Mouse (Mus musculus): Measurements from ENCODE around the gene Map4k3. TPM values are rescaled to one million over a fixed set of nuclear protein-coding genes. Genes with fewer than 3 reads are reported as not detected.
"Not testable (repeated sequence)": the region's sequence is repeated elsewhere in the genome, so short reads cannot be mapped to it uniquely, and the experiment has no call there.

Gene Map4k3
- polyA plus RNA-seq, 1 experiment from 2014 or later = 13.8 TPM

DNA sequence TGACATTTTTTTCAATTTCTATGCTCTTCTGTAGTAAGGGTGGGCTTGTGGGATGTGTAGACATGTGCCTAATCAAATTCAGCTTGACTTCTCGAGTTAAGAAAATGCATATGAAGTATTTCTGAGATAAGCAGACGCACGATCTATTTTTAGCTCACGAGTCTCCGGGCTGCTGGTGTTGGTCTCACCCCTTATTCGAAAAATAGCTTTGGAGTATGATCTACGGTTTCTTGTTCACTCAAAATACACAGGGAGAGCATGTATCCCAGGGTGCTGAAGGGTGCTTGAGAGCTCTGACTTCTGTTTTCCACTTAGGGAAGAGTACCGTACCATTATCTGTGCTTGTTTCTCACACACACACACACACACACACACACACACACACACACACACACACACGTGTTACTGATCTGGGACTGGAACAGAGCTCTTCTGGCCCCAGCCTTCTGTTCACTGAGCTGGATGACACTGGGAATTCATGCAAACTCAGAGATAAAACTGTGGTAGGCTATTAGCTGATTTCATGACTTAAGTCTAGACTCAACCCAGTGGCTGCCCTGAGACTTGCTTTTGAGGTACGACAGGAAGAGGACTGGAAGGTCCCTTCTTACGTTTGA is 34.9 kb upstream of the Map4k3 start:
- WGBS = 47% methylated on average over 11 of the region's 11 CpGs
- TF ChIP-seq CTCF (IDR thresholded peaks at IDR 0.05; ENCODE audit: low read depth) = no peak
- Histone ChIP-seq H3K4me2 (replicated peaks; ENCODE audit: low read depth) (no peak overlapping the region), H3K4me3 (ENCODE audit: low read depth, low read length) (no peak overlapping the region), H3K36me3 (ENCODE audit: control insufficient read depth, insufficient read depth) (no peaks in the 10 kb centered on the region), H3K27ac (ENCODE audit: low read depth, low read length) (no peak overlapping the region), H3K9ac (ENCODE audit: low read depth, low read length) (no peak overlapping the region), H3K9me3 (ENCODE audit: control insufficient read depth) (no peaks in the 10 kb centered on the region), H3K4me1 (replicated peaks; ENCODE audit: control insufficient read depth, insufficient read depth, low read length) (no peaks in the 10 kb centered on the region; the same call in 1 of the 2 replicates), H3K27me3 (replicated peaks; ENCODE audit: control insufficient read depth, insufficient read depth, low read length) (no peaks in the 10 kb centered on the region)
- ATAC-seq = no peak

DNA sequence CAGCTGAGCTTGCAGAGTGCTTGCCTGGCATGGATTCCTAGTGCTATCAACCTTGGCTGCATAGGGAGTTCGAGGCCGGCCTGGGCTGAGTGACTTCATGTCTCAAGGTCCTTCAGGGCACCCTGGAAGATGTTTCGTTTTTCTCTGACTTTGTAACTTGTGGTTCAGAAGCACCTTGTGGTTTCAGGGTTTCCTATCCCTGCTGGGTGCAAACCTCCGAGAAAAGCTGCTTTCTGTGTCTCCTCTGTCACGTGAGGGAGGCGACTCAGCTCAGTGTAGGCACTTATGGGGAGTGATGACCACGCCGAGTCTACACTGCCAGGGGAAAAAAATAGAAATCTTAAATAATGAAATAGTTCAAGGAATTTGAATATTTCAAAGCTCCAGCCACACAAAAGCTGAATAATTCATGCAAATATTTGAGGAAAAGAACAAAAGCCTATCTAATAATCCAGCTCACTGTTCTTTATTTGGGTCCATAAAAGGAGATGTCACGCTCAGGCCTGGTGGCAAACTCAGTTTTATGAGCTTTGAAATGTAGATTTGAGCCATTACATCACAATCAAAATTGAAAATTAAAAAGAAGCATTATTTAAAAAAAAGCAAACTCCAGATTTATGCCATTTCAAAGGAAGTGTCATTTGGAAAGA is 34.2 kb upstream of the Map4k3 start:
- H3K9ac ChIP-seq (ENCODE audit: low read depth, low read length) = no peak overlapping the region
- no peak for TF ChIP-seq CTCF (IDR thresholded peaks at IDR 0.05; ENCODE audit: low read depth)
- no peak overlapping the region for H3K4me3 ChIP-seq (ENCODE audit: low read depth, low read length)
- no peak for ATAC-seq
- no peaks in the 10 kb centered on the region for H3K27me3 ChIP-seq (replicated peaks; ENCODE audit: control insufficient read depth, insufficient read depth, low read length)
- no peaks in the 10 kb centered on the region; the same call in 1 of the 2 replicates for H3K4me1 ChIP-seq (replicated peaks; ENCODE audit: control insufficient read depth, insufficient read depth, low read length)
- H3K36me3 ChIP-seq (ENCODE audit: control insufficient read depth, insufficient read depth) = no peaks in the 10 kb centered on the region
- no peak overlapping the region for H3K27ac ChIP-seq (ENCODE audit: low read depth, low read length)
- 80% methylated on average over 9 of the region's 9 CpGs for WGBS
- H3K4me2 ChIP-seq (replicated peaks; ENCODE audit: low read depth) = no peak overlapping the region
- no peaks in the 10 kb centered on the region for H3K9me3 ChIP-seq (ENCODE audit: control insufficient read depth)

DNA sequence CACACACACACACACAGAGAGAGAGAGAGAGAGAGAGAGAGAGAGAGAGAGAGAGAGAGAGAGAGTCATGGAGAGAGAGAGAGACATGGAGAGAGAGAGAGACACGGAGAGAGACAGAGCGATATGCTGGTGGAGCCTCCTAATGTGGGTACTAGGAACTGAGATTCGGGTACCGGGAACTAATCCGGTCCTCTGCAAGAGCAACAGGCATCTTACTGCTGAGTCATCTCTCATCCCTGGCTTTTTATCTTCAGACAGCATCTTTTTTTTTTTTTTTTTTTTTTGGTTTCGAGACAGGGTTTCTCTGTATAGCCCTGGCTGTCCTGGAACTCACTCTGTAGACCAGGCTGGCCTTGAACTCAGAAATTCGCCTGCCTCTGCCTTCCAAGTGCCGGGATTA is 32.9 kb upstream of the Map4k3 start:
- not testable (repeated sequence) for H3K36me3 ChIP-seq (ENCODE audit: control insufficient read depth, insufficient read depth); H3K4me1 ChIP-seq (replicated peaks; ENCODE audit: control insufficient read depth, insufficient read depth, low read length); H3K27ac ChIP-seq (ENCODE audit: low read depth, low read length); ATAC-seq; H3K9ac ChIP-seq (ENCODE audit: low read depth, low read length); H3K4me2 ChIP-seq (replicated peaks; ENCODE audit: low read depth); H3K27me3 ChIP-seq (replicated peaks; ENCODE audit: control insufficient read depth, insufficient read depth, low read length); H3K4me3 ChIP-seq (ENCODE audit: low read depth, low read length); H3K9me3 ChIP-seq (ENCODE audit: control insufficient read depth)
- WGBS = 94% methylated on average over 7 of the region's 8 CpGs

DNA sequence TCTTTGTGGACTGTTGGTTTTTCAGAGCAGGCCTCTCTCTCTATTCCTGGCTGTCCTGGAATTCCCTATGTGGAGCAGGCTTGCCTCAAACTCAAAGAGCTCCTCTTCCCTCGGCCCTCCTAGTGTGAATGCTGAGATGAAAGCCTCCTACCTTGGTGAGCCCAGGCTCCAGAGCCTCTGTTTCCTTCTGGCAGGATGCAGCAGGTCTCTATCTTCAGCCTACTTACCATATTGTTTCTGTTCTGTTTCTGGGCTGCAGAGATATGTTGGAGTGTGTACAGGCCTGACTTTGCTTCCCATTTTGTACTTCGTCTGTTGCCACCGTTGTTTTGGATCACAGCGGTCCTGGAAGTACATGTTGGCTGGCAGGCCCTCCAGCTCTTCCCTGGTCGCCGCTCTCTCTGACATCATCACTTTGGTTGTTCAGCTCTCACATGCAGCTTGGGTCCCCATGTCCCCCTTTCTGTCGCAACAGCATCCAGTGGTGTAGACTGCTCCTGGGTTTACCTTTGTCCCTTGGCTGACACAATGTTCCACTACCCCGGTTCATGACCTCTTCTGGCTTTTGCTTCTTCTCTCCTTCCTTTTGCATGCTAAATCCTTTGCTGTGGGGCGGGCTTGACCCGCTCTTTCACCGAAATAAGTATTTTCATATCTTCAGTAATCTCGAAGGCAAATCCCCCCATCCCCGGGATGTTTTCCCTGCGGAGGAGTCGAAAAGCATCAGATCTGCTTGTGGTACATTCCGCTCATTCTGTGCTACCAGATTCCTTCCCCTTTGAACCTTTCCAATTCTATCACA is 32.3 kb upstream of the Map4k3 start:
- WGBS = 89% methylated on average over 16 of the region's 16 CpGs
- H3K36me3 ChIP-seq (ENCODE audit: control insufficient read depth, insufficient read depth) = no peaks in the 10 kb centered on the region
- no peaks in the 10 kb centered on the region; the same call in 1 of the 2 replicates for H3K4me1 ChIP-seq (replicated peaks; ENCODE audit: control insufficient read depth, insufficient read depth, low read length)
- TF ChIP-seq CTCF (IDR thresholded peaks at IDR 0.05; ENCODE audit: low read depth) = no peak
- H3K4me2 ChIP-seq (replicated peaks; ENCODE audit: low read depth) = no peak overlapping the region
- no peak for ATAC-seq
- H3K9me3 ChIP-seq (ENCODE audit: control insufficient read depth) = no peaks in the 10 kb centered on the region
- H3K27ac ChIP-seq (ENCODE audit: low read depth, low read length) = no peak overlapping the region
- H3K4me3 ChIP-seq (ENCODE audit: low read depth, low read length) = no peak overlapping the region
- no peaks in the 10 kb centered on the region for H3K27me3 ChIP-seq (replicated peaks; ENCODE audit: control insufficient read depth, insufficient read depth, low read length)
- no peak overlapping the region for H3K9ac ChIP-seq (ENCODE audit: low read depth, low read length)

DNA sequence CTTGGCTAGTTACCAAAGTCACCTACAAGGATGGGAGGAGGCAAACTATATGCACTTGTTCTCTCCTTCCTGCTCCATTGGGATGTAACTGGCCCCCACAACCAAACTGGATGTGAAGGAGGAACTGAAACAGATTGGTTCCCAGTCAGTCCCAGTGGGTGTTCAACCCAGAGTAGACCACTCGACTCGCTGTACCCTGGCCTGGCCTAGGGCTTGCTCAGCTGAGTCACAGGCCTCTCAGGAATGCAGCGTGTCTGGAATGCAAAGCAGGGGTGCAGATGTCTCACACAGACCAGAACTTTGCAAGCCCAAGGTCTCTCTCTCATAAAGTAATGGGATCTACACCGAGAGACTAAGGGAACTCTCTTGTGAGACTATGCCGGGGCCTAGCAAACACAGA is 27.8 kb upstream of the Map4k3 start:
- Histone ChIP-seq H3K9me3 (ENCODE audit: control insufficient read depth) (no peaks in the 10 kb centered on the region), H3K27me3 (replicated peaks; ENCODE audit: control insufficient read depth, insufficient read depth, low read length) (no peaks in the 10 kb centered on the region), H3K4me3 (ENCODE audit: low read depth, low read length) (no peak overlapping the region), H3K36me3 (ENCODE audit: control insufficient read depth, insufficient read depth) (no peaks in the 10 kb centered on the region), H3K4me1 (replicated peaks; ENCODE audit: control insufficient read depth, insufficient read depth, low read length) (no peaks in the 10 kb centered on the region), H3K27ac (ENCODE audit: low read depth, low read length) (no peak overlapping the region), H3K9ac (ENCODE audit: low read depth, low read length) (no peak overlapping the region), H3K4me2 (replicated peaks; ENCODE audit: low read depth) (no peak overlapping the region)
- no peak for ATAC-seq
- WGBS = 70% methylated on average over 5 of the region's 5 CpGs
- no peak for TF ChIP-seq CTCF (IDR thresholded peaks at IDR 0.05; ENCODE audit: low read depth)

DNA sequence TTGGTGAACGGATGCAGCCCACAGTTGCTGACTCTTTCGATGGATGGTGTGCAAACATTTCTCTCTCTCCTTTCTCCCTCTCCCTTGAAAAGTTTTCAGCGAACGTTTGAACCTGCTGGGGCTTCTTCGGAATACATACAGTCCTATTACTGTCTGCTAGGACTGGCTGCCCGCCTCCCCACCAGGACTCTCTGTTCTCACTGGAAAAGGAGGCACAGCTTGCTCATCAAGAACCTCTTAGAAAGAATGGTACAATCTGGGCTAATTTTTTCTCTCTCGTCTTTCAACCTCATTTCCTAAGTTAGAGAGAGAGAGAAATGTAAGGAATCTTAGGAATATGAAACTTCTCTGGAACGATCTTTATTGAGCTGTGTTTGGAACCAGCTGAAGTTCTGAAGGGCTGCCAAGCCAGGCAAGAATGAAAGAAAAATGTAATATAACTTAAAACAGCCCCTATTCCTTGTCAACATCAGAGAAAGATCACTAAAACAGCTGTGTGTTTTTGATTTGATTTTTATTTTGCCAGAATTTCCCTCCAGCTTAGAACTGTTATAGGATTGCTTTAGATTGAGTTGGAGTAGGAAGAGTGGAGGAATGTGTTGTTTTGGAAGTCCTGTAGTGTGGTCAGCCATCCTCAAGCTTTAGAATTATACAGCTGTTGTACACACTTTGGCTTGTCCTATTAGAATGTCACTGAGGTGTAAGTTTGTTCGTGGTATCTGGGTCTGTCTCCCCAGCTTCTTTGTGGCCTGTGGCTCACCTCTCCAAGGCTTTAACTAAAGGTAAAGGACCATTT is 27.0 kb upstream of the Map4k3 start:
- Histone ChIP-seq H3K4me3 (ENCODE audit: low read depth, low read length) (no peak overlapping the region), H3K36me3 (ENCODE audit: control insufficient read depth, insufficient read depth) (no peaks in the 10 kb centered on the region), H3K4me2 (replicated peaks; ENCODE audit: low read depth) (no peak overlapping the region), H3K27ac (ENCODE audit: low read depth, low read length) (no peak overlapping the region), H3K9me3 (ENCODE audit: control insufficient read depth) (no peaks in the 10 kb centered on the region), H3K27me3 (replicated peaks; ENCODE audit: control insufficient read depth, insufficient read depth, low read length) (no peaks in the 10 kb centered on the region), H3K9ac (ENCODE audit: low read depth, low read length) (no peak overlapping the region), H3K4me1 (replicated peaks; ENCODE audit: control insufficient read depth, insufficient read depth, low read length) (no peaks in the 10 kb centered on the region)
- TF ChIP-seq CTCF (IDR thresholded peaks at IDR 0.05; ENCODE audit: low read depth) = no peak
- no peak for ATAC-seq
- 45% methylated on average over 9 of the region's 9 CpGs for WGBS

Measured in intestine, postnatal 0 days (tissue).